Mouse (Mus musculus): ENCODE measurements at regions not wholly inside any gene's neighbourhood (a gene's known extent, or its start where the extent isn't known, plus 50 kb on each side); places are given as distances from the start of the nearest gene placed in this dataset.

DNA sequence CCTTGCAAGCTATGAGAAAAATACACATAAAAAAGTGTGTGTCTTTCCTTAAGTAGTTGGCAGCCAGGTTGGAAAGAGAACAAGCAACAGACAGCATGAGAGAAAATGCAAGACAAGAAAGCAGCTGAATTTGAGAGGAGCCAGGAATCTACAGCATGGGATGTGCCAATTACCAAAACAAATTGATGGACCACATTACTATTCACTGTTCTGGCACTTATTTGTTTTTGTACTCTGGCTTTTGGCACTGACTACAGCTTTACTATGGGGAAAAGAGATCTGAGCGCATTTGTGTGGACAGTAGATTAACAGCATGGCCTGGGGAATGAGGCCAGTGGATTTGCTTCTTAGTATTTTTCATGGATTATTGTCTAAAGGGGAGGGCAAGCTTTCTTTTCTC lies 935.0 kb upstream of the Tenm2 start:
- no peak for ATAC-seq
- Histone ChIP-seq H3K4me1 (ENCODE audit: insufficient read depth, low read depth, low read length) (no peaks in the 10 kb centered on the region), H3K27me3 (replicated peaks; ENCODE audit: insufficient read depth, low read length) (no peaks in the 10 kb centered on the region), H3K9me3 (ENCODE audit: low read length) (no peaks in the 10 kb centered on the region), H3K27ac (ENCODE audit: low read length) (no peak overlapping the region), H3K4me2 (replicated peaks; ENCODE audit: low read depth, low read length) (no peak overlapping the region), H3K36me3 (ENCODE audit: insufficient read depth, low read length) (no peaks in the 10 kb centered on the region), H3K4me3 (ENCODE audit: low read depth, low read length) (no peak overlapping the region), H3K9ac (replicated peaks; ENCODE audit: low read depth) (no peak overlapping the region)
- 48% methylated on average over 1 of the region's 1 CpGs for WGBS
- DNase-seq (ENCODE audit: low spot score), result no peak
- TF ChIP-seq EP300 (IDR thresholded peaks at IDR 0.05) (no peak), CTCF (IDR thresholded peaks at IDR 0.05) (no peak)

GRCm38 (mm10) chr11:38158310-38158709 lies 922.5 kb upstream of the Tenm2 start:
- no peak overlapping the region for H3K4me3 ChIP-seq (ENCODE audit: low read depth, low read length)
- no peaks in the 10 kb centered on the region for H3K9me3 ChIP-seq (ENCODE audit: low read length)
- no peaks in the 10 kb centered on the region for H3K36me3 ChIP-seq (ENCODE audit: insufficient read depth, low read length)
- TF ChIP-seq CTCF (IDR thresholded peaks at IDR 0.05) (no peak), EP300 (IDR thresholded peaks at IDR 0.05) (no peak)
- DNase-seq (ENCODE audit: low spot score) (no peak), ATAC-seq (no peak)
- H3K27ac ChIP-seq (ENCODE audit: low read length), result no peak overlapping the region
- no peak overlapping the region for H3K4me2 ChIP-seq (replicated peaks; ENCODE audit: low read depth, low read length)
- no peaks in the 10 kb centered on the region for H3K27me3 ChIP-seq (replicated peaks; ENCODE audit: insufficient read depth, low read length)
- WGBS, result 86% methylated on average over 4 of the region's 4 CpGs
- no peak overlapping the region for H3K9ac ChIP-seq (replicated peaks; ENCODE audit: low read depth)
- no peaks in the 10 kb centered on the region for H3K4me1 ChIP-seq (ENCODE audit: insufficient read depth, low read depth, low read length)

DNA sequence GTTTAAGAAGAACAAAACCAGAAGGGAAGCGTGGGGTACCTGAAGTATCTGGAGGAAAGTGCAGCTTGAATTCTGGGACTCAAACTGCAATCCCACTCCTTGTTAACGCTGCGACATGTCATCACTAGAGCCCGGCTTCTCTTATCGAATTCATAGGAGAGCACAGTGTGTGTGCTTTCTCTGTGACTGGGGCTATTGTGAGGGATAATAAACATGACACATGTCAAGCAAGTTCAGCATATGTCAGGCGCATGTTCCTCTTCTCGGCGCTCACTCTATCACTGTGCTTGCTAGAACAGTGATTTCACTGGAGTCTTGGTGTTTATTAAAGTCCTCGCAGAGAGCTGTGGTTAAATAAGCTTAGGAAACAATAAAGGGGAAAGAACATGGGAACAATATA lies 921.2 kb upstream of the Tenm2 start:
- H3K9ac ChIP-seq (replicated peaks; ENCODE audit: low read depth), result no peak overlapping the region
- H3K27me3 ChIP-seq (replicated peaks; ENCODE audit: insufficient read depth, low read length), result no peaks in the 10 kb centered on the region
- no peak for DNase-seq (ENCODE audit: low spot score)
- TF ChIP-seq EP300 (IDR thresholded peaks at IDR 0.05), result no peak
- TF ChIP-seq CTCF (IDR thresholded peaks at IDR 0.05), result no peak
- H3K36me3 ChIP-seq (ENCODE audit: insufficient read depth, low read length), result no peaks in the 10 kb centered on the region
- H3K4me1 ChIP-seq (ENCODE audit: insufficient read depth, low read depth, low read length), result no peaks in the 10 kb centered on the region
- no peak overlapping the region for H3K4me2 ChIP-seq (replicated peaks; ENCODE audit: low read depth, low read length)
- no peaks in the 10 kb centered on the region for H3K9me3 ChIP-seq (ENCODE audit: low read length)
- 69% methylated on average over 9 of the region's 9 CpGs for WGBS
- no peak for ATAC-seq
- no peak overlapping the region for H3K27ac ChIP-seq (ENCODE audit: low read length)
- no peak overlapping the region for H3K4me3 ChIP-seq (ENCODE audit: low read depth, low read length)

DNA sequence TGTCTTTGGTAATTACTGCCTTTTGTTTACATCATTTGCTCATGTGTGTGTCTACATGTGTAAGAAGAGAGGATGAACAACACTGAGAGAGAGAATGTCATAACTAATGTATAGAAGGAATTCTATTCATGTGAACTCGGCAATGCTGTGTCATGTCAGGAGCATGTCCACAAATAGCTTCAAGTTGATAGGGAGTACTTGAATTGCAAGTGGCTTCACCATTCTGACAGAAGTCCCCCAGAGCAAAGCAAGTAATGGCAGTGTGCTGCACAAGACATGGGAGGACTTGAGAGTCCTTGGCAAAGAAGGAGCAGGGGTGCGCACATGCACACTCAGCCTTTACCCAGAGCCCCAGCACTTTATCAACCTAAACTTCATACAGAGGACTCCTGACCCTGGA lies 919.9 kb upstream of the Tenm2 start:
- no peaks in the 10 kb centered on the region for H3K36me3 ChIP-seq (ENCODE audit: insufficient read depth, low read length)
- H3K27ac ChIP-seq (ENCODE audit: low read length), result no peak overlapping the region
- no peaks in the 10 kb centered on the region for H3K9me3 ChIP-seq (ENCODE audit: low read length)
- no peaks in the 10 kb centered on the region for H3K4me1 ChIP-seq (ENCODE audit: insufficient read depth, low read depth, low read length)
- no peak for DNase-seq (ENCODE audit: low spot score)
- H3K4me3 ChIP-seq (ENCODE audit: low read depth, low read length), result no peak overlapping the region
- TF ChIP-seq EP300 (IDR thresholded peaks at IDR 0.05) (no peak), CTCF (IDR thresholded peaks at IDR 0.05) (no peak)
- H3K9ac ChIP-seq (replicated peaks; ENCODE audit: low read depth), result no peak overlapping the region
- ATAC-seq, result no peak
- H3K4me2 ChIP-seq (replicated peaks; ENCODE audit: low read depth, low read length), result no peak overlapping the region
- 75% methylated on average over 2 of the region's 2 CpGs for WGBS
- no peaks in the 10 kb centered on the region for H3K27me3 ChIP-seq (replicated peaks; ENCODE audit: insufficient read depth, low read length)

GRCm38 (mm10) chr11:38143436-38143835 lies 907.7 kb upstream of the Tenm2 start:
- Histone ChIP-seq H3K9me3 (ENCODE audit: low read length) (no peaks in the 10 kb centered on the region), H3K4me3 (ENCODE audit: low read depth, low read length) (no peak overlapping the region), H3K4me1 (ENCODE audit: insufficient read depth, low read depth, low read length) (no peaks in the 10 kb centered on the region), H3K27ac (ENCODE audit: low read length) (no peak overlapping the region), H3K9ac (replicated peaks; ENCODE audit: low read depth) (no peak overlapping the region), H3K36me3 (ENCODE audit: insufficient read depth, low read length) (no peaks in the 10 kb centered on the region), H3K4me2 (replicated peaks; ENCODE audit: low read depth, low read length) (no peak overlapping the region), H3K27me3 (replicated peaks; ENCODE audit: insufficient read depth, low read length) (no peaks in the 10 kb centered on the region)
- TF ChIP-seq CTCF (IDR thresholded peaks at IDR 0.05), result no peak
- no peak for TF ChIP-seq EP300 (IDR thresholded peaks at IDR 0.05)
- 76% methylated on average over 2 of the region's 2 CpGs for WGBS
- DNase-seq (ENCODE audit: low spot score) (no peak), ATAC-seq (no peak)

GRCm38 (mm10) chr11:38128851-38129250 lies 893.1 kb upstream of the Tenm2 start:
- ATAC-seq (no peak), DNase-seq (ENCODE audit: low spot score) (no peak)
- H3K9me3 ChIP-seq (ENCODE audit: low read length), result no peaks in the 10 kb centered on the region
- no peaks in the 10 kb centered on the region for H3K36me3 ChIP-seq (ENCODE audit: insufficient read depth, low read length)
- TF ChIP-seq EP300 (IDR thresholded peaks at IDR 0.05) (no peak), CTCF (IDR thresholded peaks at IDR 0.05) (no peak)
- H3K27ac ChIP-seq (ENCODE audit: low read length), result no peak overlapping the region
- H3K4me2 ChIP-seq (replicated peaks; ENCODE audit: low read depth, low read length), result no peak overlapping the region
- no peaks in the 10 kb centered on the region for H3K27me3 ChIP-seq (replicated peaks; ENCODE audit: insufficient read depth, low read length)
- H3K4me1 ChIP-seq (ENCODE audit: insufficient read depth, low read depth, low read length), result no peaks in the 10 kb centered on the region
- no peak overlapping the region for H3K9ac ChIP-seq (replicated peaks; ENCODE audit: low read depth)
- no peak overlapping the region for H3K4me3 ChIP-seq (ENCODE audit: low read depth, low read length)

DNA sequence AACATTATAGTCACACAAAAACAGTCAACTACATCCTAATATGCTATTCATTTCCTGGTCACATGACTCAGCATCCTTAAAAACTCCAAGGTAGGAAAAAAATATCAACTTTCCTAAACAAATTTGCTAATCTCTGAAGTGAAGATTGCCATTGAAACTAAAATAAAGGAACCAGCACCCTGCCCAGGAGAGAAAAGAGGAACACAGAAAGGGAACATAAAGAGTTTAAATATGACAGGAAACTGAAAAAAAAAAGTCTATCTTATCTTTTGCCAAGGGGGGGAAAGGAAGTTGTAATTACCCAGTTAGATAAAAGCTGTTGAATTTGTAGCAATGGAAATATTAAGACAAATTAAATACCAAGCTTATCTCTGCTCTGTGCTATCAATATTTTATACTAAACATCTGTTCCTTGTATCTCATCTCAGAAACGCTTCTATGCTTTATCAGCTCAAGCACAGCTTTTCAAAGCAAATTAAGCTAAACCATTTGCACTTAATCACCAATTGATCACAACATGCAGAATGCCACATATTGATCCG lies 888.1 kb upstream of the Tenm2 start:
- Histone ChIP-seq H3K4me1 (ENCODE audit: insufficient read depth, low read depth, low read length) (no peaks in the 10 kb centered on the region), H3K9me3 (ENCODE audit: low read length) (no peaks in the 10 kb centered on the region), H3K9ac (replicated peaks; ENCODE audit: low read depth) (no peak overlapping the region), H3K27me3 (replicated peaks; ENCODE audit: insufficient read depth, low read length) (no peaks in the 10 kb centered on the region), H3K4me2 (replicated peaks; ENCODE audit: low read depth, low read length) (no peak overlapping the region), H3K4me3 (ENCODE audit: low read depth, low read length) (no peak overlapping the region), H3K27ac (ENCODE audit: low read length) (no peak overlapping the region), H3K36me3 (ENCODE audit: insufficient read depth, low read length) (no peaks in the 10 kb centered on the region)
- TF ChIP-seq CTCF (IDR thresholded peaks at IDR 0.05) (no peak), EP300 (IDR thresholded peaks at IDR 0.05) (no peak)
- ATAC-seq (no peak), DNase-seq (ENCODE audit: low spot score) (no peak)
- WGBS, result 51% methylated on average over 2 of the region's 2 CpGs
